Mouse (Mus musculus) kidney, postnatal 14 days (tissue): ENCODE results near the gene Mfsd1.

Experiments used
- DNase-seq: peaks from one replicate; pipeline ENCODE4 v3.0.0; 2022; ENCODE audit warnings: mixed read lengths

Mfsd1 gene

GRCm38 (mm10) chr3:67582273-67583124 lies at the start of gene Mfsd1:
Gene Mfsd1 (plus strand): TSS chr3:67582741.
- DNase-seq: peak; percentile 91

GRCm38 (mm10) chr3:67543630-67544029 lies 38.9 kb upstream of the Mfsd1 start:
- no peak for DNase-seq

GRCm38 (mm10) chr3:67551193-67551592 lies 31.3 kb upstream of the Mfsd1 start:
- peak; percentile 9 for DNase-seq

- peak; percentile 12 for DNase-seq
Measured at GRCm38 (mm10) chr3:67553281-67553680, 29.3 kb upstream of the Mfsd1 start.

- DNase-seq: no peak
Measured at GRCm38 (mm10) chr3:67553927-67554448, 28.6 kb upstream of the Mfsd1 start.

- no peak for DNase-seq
Measured at GRCm38 (mm10) chr3:67555211-67555610, 27.3 kb upstream of the Mfsd1 start.

- no peak for DNase-seq
Measured at GRCm38 (mm10) chr3:67557200-67557651, 25.3 kb upstream of the Mfsd1 start.

- no peak for DNase-seq
Measured at GRCm38 (mm10) chr3:67557718-67558354, 24.7 kb upstream of the Mfsd1 start.

GRCm38 (mm10) chr3:67564731-67565357 lies 17.7 kb upstream of the Mfsd1 start:
- DNase-seq: no peak

GRCm38 (mm10) chr3:67565540-67566227 lies 16.9 kb upstream of the Mfsd1 start:
- DNase-seq: no peak

- DNase-seq: peak; percentile 67
Measured at GRCm38 (mm10) chr3:67568015-67568618, 14.4 kb upstream of the Mfsd1 start.

- DNase-seq: peak; percentile 30
Measured at GRCm38 (mm10) chr3:67572918-67573317, 9.6 kb upstream of the Mfsd1 start.

GRCm38 (mm10) chr3:67573523-67573922 lies 9.0 kb upstream of the Mfsd1 start:
- no peak for DNase-seq

- DNase-seq: no peak
Measured at GRCm38 (mm10) chr3:67576248-67576647, 6.3 kb upstream of the Mfsd1 start.

- DNase-seq: no peak
Measured at GRCm38 (mm10) chr3:67576724-67577123, 5.8 kb upstream of the Mfsd1 start.

GRCm38 (mm10) chr3:67583125-67583845 lies 744 bp downstream of the Mfsd1 start:
- no peak for DNase-seq

- DNase-seq: peak; percentile 27
Measured at GRCm38 (mm10) chr3:67583846-67584186, 1.3 kb downstream of the Mfsd1 start.

GRCm38 (mm10) chr3:67586511-67586910 lies 4.0 kb downstream of the Mfsd1 start:
- no peak for DNase-seq

- no peak for DNase-seq
Measured at GRCm38 (mm10) chr3:67587430-67587829, 4.9 kb downstream of the Mfsd1 start.

- peak; percentile 14 for DNase-seq
Measured at GRCm38 (mm10) chr3:67601616-67602138, 19.1 kb downstream of the Mfsd1 start.

GRCm38 (mm10) chr3:67618222-67618621 lies 35.7 kb downstream of the Mfsd1 start:
- no peak for DNase-seq
